ENCODE assay signal across 8 mouse cellular contexts in the genomic region with DNA sequence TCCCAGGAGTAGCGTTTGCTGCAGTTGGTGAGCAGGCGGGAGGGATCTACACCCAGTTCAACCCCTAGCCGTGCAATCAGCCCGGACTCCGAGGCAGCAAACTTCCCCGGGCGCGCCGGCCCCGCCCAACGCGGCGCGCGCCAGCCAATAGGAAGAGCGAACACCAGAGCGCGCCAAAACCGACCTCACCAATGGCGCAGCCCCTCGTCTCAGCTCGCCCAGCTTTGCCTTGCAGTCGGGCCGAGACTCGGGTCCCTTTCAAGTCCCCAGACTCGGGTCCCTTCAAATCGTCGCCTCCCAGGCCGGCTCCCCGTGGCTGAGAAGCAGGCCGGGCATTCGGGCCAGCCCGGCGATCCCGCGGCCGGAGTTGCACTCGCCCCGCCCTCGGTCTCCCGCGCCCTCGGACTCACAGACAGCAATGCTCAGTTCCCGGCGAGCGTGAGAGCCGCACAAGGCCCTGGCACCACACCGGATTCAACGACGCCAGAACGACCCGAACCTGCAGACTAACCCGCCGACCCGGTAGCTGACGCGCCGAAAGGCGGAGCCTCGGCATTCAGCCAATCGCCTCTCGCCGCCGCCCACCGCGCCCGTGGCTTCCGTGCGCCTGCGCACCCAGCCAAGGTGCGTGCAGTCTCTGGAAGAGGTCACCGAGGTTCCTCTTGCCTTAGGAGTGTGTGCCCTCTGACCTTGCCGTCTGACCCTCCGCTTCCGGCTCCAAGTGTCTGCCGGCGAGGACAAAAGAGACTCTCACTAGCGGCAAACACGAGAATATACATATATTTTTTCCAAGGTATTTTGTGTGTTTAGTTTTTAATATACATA. TPM values are rescaled to one million over a fixed set of nuclear protein-coding genes. Genes with fewer than 3 reads are reported as not detected.
DNase-seq lines count a peak whose midpoint lies in the region; ATAC-seq lines count a peak whose summit lies in the region.

A gene (minus strand): TSS at position 521 of the 825 bp plus-strand sequence.

- H3K27me3 ChIP-seq in hindbrain, embryonic 13.5 days = no peaks in the 10 kb centered on the region

- no peak within 1 kb of the TSS for H3K27ac ChIP-seq in hindbrain, embryonic 13.5 days

- H3K9me3 ChIP-seq in hindbrain, embryonic 13.5 days = no peaks in the 10 kb centered on the region

- peaks cover 5% of the 10 kb centered on the region for H3K4me1 ChIP-seq in hindbrain, embryonic 13.5 days (replicated peaks)

- H3K4me2 ChIP-seq in hindbrain, embryonic 13.5 days = peak within 1 kb of the TSS; percentile 61

- DNase-seq in NIH3T3 (ENCODE audit: low read depth) = peak; percentile 94
- DNase-seq in cerebellum, postnatal 10 days = peak; percentile 93
- peak; percentile 47 to 75 for DNase-seq in frontal cortex, postnatal 14 days (ENCODE audit: low spot score in 2 of 2)
- DNase-seq in layer of hippocampus, postnatal 25 days (ENCODE audit: extremely low spot score in 1 of 2, low spot score in 1 of 2) = peak; percentile 65 to 72
- peak; percentile 87 for DNase-seq in lung, postnatal 25 days (ENCODE audit: low spot score)
- DNase-seq in retina, embryonic 14.5 days (ENCODE audit: low spot score) = peak; percentile 91
- peak; percentile 96 for DNase-seq in thymus, postnatal 4 days

- peak within 1 kb of the TSS; percentile 75 for H3K4me3 ChIP-seq in hindbrain, embryonic 13.5 days

- under 1% methylated on average over 79 of the region's 79 CpGs for WGBS in hindbrain, embryonic 13.5 days

- H3K9ac ChIP-seq in hindbrain, embryonic 13.5 days = peak within 1 kb of the TSS; percentile 65

- ATAC-seq in hindbrain, embryonic 13.5 days (ENCODE audit: low FRiP score) = peak; percentile 98

- no peaks in the 10 kb centered on the region for H3K36me3 ChIP-seq in hindbrain, embryonic 13.5 days

RNA-seq across cellular contexts. Expression of the gene that starts here (rescaled TPM):
- polyA plus RNA-seq in hindbrain, embryonic 13.5 days (2015; fragmentation: Nextera tagmentation; extraction: Ambion mirVana) = 28.0 and 28.1 TPM in 2 replicates
- total RNA-seq in layer of hippocampus, postnatal 25 days (2021) = 1 to 10 TPM; 1.8 to 2.5 TPM
